Mouse (Mus musculus) thymus, adult 2 months (tissue): ENCODE measurements around the gene Tspan2.

ENCODE experiments used
- CTCF ChIP-seq: fragments of 200-500 bp; IDR thresholded peaks from 2 replicates; pipeline ENCODE4 v1.5.1; 2012; ENCODE audit warnings: mild to moderate bottlenecking, control low read depth, low read length, moderate library complexity, borderline replicate concordance; ENCODE audit not compliant: control insufficient read depth, poor library complexity, insufficient read depth; ENCODE audit errors: extremely low read depth
- POLR2A ChIP-seq: fragments of 200-500 bp; IDR thresholded peaks from 2 replicates; pipeline ENCODE4 v1.6.1; 2012; ENCODE audit warnings: mild to moderate bottlenecking, low read length, control low read depth, moderate library complexity; ENCODE audit not compliant: control insufficient read depth, poor library complexity, insufficient read depth; ENCODE audit errors: extremely low read depth

- TF ChIP-seq POLR2A (no peak), CTCF (no peak)
These were observed 405 bp upstream of the Tspan2 start for GRCm38 (mm10) chr3:102733936-102734312.
